Mouse (Mus musculus) embryo, embryonic 10.5 days (tissue): ENCODE data around the gene Thap2.

ENCODE experiments used
- DNase-seq: peaks from one replicate; pipeline ENCODE4 v3.0.0-alpha.2; 2015; ENCODE audit warnings: low spot score

The Thap2 gene

GRCm38 (mm10) chr10:115384221-115385017 lies at the start of gene Thap2, which contains the start of gene Zfc3h1:
Gene Thap2, minus strand, starts transcription at chr10:115384443.
Gene Zfc3h1, plus strand, starts transcription at chr10:115384959.
- peak; percentile 99 for DNase-seq

GRCm38 (mm10) chr10:115425351-115425750 lies 41.1 kb upstream of the Thap2 start:
- DNase-seq, result no peak

- DNase-seq, result no peak
Observed at GRCm38 (mm10) chr10:115421976-115422375, 37.7 kb upstream of the Thap2 start.

GRCm38 (mm10) chr10:115414056-115414455 lies 29.8 kb upstream of the Thap2 start:
- no peak for DNase-seq

GRCm38 (mm10) chr10:115413496-115413895 lies 29.3 kb upstream of the Thap2 start:
- no peak for DNase-seq

GRCm38 (mm10) chr10:115406393-115406792 lies 22.1 kb upstream of the Thap2 start:
- peak; percentile 79 for DNase-seq

GRCm38 (mm10) chr10:115391896-115392295 lies 7.7 kb upstream of the Thap2 start:
- no peak for DNase-seq

GRCm38 (mm10) chr10:115391076-115391475 lies 6.8 kb upstream of the Thap2 start:
- DNase-seq, result no peak

GRCm38 (mm10) chr10:115387891-115388290 lies 3.6 kb upstream of the Thap2 start:
- no peak for DNase-seq

GRCm38 (mm10) chr10:115385018-115386002 lies 1.1 kb upstream of the Thap2 start:
- DNase-seq, result peak; percentile 65

GRCm38 (mm10) chr10:115383644-115384220 lies 511 bp downstream of the Thap2 start:
- DNase-seq, result peak; percentile 61

GRCm38 (mm10) chr10:115382846-115383643 lies 1.2 kb downstream of the Thap2 start:
- peak; percentile 54 for DNase-seq

- no peak for DNase-seq
Observed at GRCm38 (mm10) chr10:115381506-115382084, 2.6 kb downstream of the Thap2 start.

GRCm38 (mm10) chr10:115363151-115363550 lies 21.1 kb downstream of the Thap2 start:
- no peak for DNase-seq

GRCm38 (mm10) chr10:115362623-115362964 lies 21.6 kb downstream of the Thap2 start:
- no peak for DNase-seq

GRCm38 (mm10) chr10:115361840-115362622 lies 22.2 kb downstream of the Thap2 start, which contains the start of gene Tmem19:
Gene Tmem19, minus strand, starts transcription at chr10:115362501.
- peak; percentile 97 for DNase-seq

- DNase-seq, result no peak
Observed at GRCm38 (mm10) chr10:115359066-115359465, 25.2 kb downstream of the Thap2 start.

- DNase-seq, result no peak
Observed at GRCm38 (mm10) chr10:115358216-115358919, 25.9 kb downstream of the Thap2 start.

GRCm38 (mm10) chr10:115356106-115356505 lies 28.1 kb downstream of the Thap2 start:
- no peak for DNase-seq

GRCm38 (mm10) chr10:115355016-115355415 lies 29.2 kb downstream of the Thap2 start:
- DNase-seq, result no peak
